Mouse (Mus musculus) liver, embryonic 16.5 days (tissue): Measurements from ENCODE around the gene Grip2. TPM values are rescaled to one million over a fixed set of nuclear protein-coding genes. Genes with fewer than 3 reads are reported as not detected.

ENCODE experiments used
- ATAC-seq: fragments of 200-750 bp; cut with Nextera tagmentation; 2 replicates; pipeline ENCODE4 v1.8.0; 2017; ENCODE audit warnings: low read depth, mild to moderate bottlenecking, moderate number of reproducible peaks, moderate library complexity
- H3K27ac ChIP-seq: fragments of 300-500 bp; sonication (generic); 2 replicates; pipeline ENCODE4 v1.5.1; 2014; ENCODE audit warnings: mild to moderate bottlenecking, low read length
- H3K27me3 ChIP-seq: fragments of 300-500 bp; sonication (generic); 2 replicates; pipeline ENCODE4 v1.6.1; 2014; ENCODE audit warnings: low read depth, low read length, mixed read lengths; ENCODE audit not compliant: control insufficient read depth, insufficient read depth
- H3K36me3 ChIP-seq: fragments of 300-500 bp; sonication (generic); 2 replicates; pipeline ENCODE4 v1.6.1; 2014; ENCODE audit warnings: mild to moderate bottlenecking; ENCODE audit not compliant: control insufficient read depth, insufficient read depth
- H3K4me1 ChIP-seq: fragments of 300-500 bp; sonication (generic); 2 replicates; pipeline ENCODE4 v1.6.1; 2014; ENCODE audit warnings: low read depth, low read length, mixed read lengths; ENCODE audit not compliant: control insufficient read depth
- H3K4me2 ChIP-seq: fragments of 300-500 bp; sonication (generic); 2 replicates; pipeline ENCODE4 v1.6.1; 2014; ENCODE audit warnings: low read depth, low read length, mixed read lengths
- H3K4me3 ChIP-seq: fragments of 300-500 bp; sonication (generic); 2 replicates; pipeline ENCODE4 v1.5.1; 2014; ENCODE audit warnings: low read depth, mild to moderate bottlenecking, low read length
- H3K9ac ChIP-seq: fragments of 300-500 bp; sonication (generic); 2 replicates; pipeline ENCODE4 v1.6.1; 2014; ENCODE audit warnings: low read depth, low read length
- H3K9me3 ChIP-seq: fragments of 300-500 bp; sonication (generic); replicated peaks from 2 replicates; pipeline ENCODE4 v1.6.1; 2016; ENCODE audit warnings: low read length; ENCODE audit not compliant: control insufficient read depth
- WGBS: fragments of 180-500 bp; shearing (Covaris S2); extraction: QIAGEN DNeasy Blood & Tissue Kit; methylation state at CpG from one replicate; pipeline ENCODE4 v1.1.7; 2014; ENCODE audit not compliant: insufficient replicate concordance; 5-methylcytosine and 5-hydroxymethylcytosine counted together
- polyA plus RNA-seq: library from polyadenylated mRNA; unstranded; fragments of >200 nt; fragmentation: Nextera tagmentation; extraction: Ambion mirVana; gene quantifications from 2 replicates; pipeline ENCODE4 v1.2.1, GENCODE M21; 2015

The Grip2 gene
- polyA plus RNA-seq, 1 experiment from 2014 or later: 0.09 TPM

DNA sequence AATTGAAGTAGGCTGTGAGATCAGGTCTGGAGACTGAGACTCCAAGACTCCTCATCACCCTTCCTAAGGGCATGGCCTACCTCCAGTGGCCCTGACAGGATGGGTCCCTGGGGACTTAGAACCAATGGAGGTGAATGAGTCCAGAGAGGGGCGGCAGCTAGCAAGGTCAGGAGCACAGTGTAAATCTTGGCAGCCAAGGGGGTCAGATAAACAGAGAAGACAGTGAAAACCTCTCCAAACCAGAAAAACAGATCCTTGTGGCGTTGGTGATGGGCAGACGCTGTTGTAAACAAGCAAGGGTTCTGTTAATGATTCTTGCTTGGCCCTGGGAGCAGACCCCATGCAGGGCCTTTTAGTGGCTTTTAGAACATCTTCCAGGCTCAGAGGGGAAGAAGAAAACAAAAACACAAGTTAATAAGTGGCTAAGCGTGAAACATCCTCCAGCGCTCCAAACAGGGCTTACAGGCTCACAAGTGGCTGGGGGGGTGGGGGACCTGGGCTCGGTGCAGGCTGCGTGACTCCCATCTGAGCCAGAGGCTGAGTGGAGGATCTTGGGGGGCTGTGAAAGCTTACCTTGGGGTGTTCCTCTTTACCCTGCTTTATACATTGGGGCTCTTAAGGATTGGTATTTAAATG, 81.0 kb downstream of the Grip2 start:
- H3K36me3 ChIP-seq: peaks cover 12% of the 10 kb centered on the region
- no peak for ATAC-seq
- WGBS: 80% methylated on average over 7 of the region's 7 CpGs

DNA sequence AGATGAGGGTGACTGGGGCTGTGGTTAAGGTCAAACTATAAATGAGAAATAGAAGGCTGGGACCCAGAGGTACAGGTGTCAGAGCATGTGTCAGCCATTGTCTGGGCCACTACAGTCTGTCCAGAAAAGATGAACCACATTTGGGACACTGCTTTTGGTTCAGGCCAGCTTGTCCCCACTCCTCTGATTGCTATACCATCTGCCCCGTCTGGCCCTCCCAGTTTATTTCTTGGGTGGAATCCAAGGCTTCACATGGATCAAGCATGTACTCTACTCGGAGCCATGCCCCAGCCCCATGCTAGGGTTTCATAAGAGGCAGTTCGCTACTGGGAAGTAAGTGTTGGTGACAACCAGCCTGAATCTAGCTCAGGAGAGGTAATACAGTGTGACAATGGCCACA, 81.8 kb downstream of the Grip2 start:
- no peak overlapping the region for H3K9ac ChIP-seq
- WGBS: 64% methylated on average over 3 of the region's 3 CpGs
- no peak for ATAC-seq
- H3K4me1 ChIP-seq: no peaks in the 10 kb centered on the region
- H3K27ac ChIP-seq: no peak overlapping the region
- H3K36me3 ChIP-seq: peaks cover 12% of the 10 kb centered on the region
- H3K4me3 ChIP-seq: no peak overlapping the region
- no peaks in the 10 kb centered on the region for H3K27me3 ChIP-seq
- H3K9me3 ChIP-seq: no peaks in the 10 kb centered on the region
- no peak overlapping the region for H3K4me2 ChIP-seq

More for the DNA sequence above, 81.0 kb downstream of the Grip2 start:
- H3K4me3 ChIP-seq: no peak overlapping the region
- no peaks in the 10 kb centered on the region for H3K4me1 ChIP-seq
- H3K27ac ChIP-seq: no peak overlapping the region
- H3K4me2 ChIP-seq: no peak overlapping the region
- H3K9me3 ChIP-seq: no peaks in the 10 kb centered on the region
- no peak overlapping the region for H3K9ac ChIP-seq
- no peaks in the 10 kb centered on the region for H3K27me3 ChIP-seq

DNA sequence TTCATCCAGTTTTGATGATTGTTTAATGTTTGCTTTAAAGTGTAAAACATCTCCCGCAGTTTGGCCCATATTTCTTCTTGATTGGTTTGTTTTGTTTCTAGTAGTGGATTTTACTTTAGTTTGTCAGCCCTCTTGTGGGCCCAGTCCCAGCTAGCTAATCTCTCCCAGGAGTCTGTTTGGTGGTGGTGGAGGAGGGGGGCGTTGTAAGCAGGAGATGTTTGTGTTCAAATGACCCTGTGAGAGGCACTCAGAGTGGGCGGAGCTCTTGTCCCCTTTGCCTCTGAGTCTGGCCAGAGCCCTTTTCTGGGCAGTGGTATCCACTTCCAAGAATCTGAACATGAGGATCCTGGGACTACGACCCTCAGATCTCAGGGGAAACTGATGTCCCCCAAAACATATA, 83.2 kb downstream of the Grip2 start:
- H3K9me3 ChIP-seq: no peaks in the 10 kb centered on the region
- H3K27me3 ChIP-seq: no peaks in the 10 kb centered on the region
- H3K9ac ChIP-seq: no peak overlapping the region
- H3K36me3 ChIP-seq: peaks cover 7% of the 10 kb centered on the region
- 63% methylated on average over 4 of the region's 4 CpGs for WGBS
- ATAC-seq: no peak
- no peak overlapping the region for H3K4me3 ChIP-seq
- H3K4me2 ChIP-seq: no peak overlapping the region
- H3K4me1 ChIP-seq: no peaks in the 10 kb centered on the region
- H3K27ac ChIP-seq: no peak overlapping the region

DNA sequence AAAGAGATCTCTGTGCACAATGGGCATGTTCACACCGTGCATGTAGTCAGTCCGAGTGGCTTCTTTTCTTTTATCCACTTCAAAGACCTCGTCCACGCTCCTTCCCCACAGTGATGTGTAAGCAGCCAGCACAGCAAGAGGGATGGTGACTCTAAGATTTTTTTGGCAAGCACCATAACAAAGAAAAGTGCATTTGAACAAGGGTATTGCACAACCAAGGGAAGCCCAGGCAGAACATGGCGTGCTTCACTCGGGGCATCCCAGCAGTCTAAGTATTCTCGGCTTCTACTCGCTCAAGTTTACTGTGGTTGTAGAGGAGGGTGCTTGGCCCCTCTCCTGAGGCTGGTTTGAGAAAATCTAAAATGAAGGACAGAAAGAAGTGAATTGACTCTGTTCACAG, 84.1 kb downstream of the Grip2 start:
- no peak overlapping the region for H3K4me3 ChIP-seq
- peaks cover 2% of the 10 kb centered on the region for H3K36me3 ChIP-seq
- 77% methylated on average over 8 of the region's 8 CpGs for WGBS
- H3K4me2 ChIP-seq: no peak overlapping the region
- H3K4me1 ChIP-seq: no peaks in the 10 kb centered on the region; the same call in 1 of the 2 replicates
- no peaks in the 10 kb centered on the region for H3K27me3 ChIP-seq
- no peak for ATAC-seq
- H3K27ac ChIP-seq: no peak overlapping the region
- H3K9me3 ChIP-seq: no peaks in the 10 kb centered on the region
- no peak overlapping the region for H3K9ac ChIP-seq

DNA sequence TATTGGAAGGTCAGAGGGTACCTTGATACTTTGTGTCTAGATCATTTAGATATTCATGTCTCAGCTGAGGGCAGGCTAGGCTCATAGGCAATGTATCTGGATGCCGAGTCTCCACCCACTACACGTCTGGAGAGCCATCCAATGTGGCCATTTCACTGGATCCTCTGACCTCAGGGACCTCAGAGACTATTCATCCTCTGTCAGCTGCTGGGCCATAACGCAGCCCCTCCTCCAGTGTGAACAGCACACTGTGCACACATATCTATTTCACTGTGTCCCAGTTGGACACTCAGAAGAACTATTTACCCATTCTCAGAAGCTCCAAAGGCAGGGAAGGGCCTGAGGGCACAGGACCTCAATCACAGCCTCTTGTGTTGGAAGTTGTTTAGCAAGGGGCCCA, 84.6 kb downstream of the Grip2 start:
- Histone ChIP-seq H3K9ac (no peak overlapping the region), H3K4me2 (no peak overlapping the region), H3K9me3 (no peaks in the 10 kb centered on the region), H3K4me3 (no peak overlapping the region), H3K36me3 (peaks cover 2% of the 10 kb centered on the region), H3K27ac (no peak overlapping the region), H3K27me3 (no peaks in the 10 kb centered on the region), H3K4me1 (no peaks in the 10 kb centered on the region; the same call in 1 of the 2 replicates)
- ATAC-seq: no peak
- 63% methylated on average over 3 of the region's 3 CpGs for WGBS

DNA sequence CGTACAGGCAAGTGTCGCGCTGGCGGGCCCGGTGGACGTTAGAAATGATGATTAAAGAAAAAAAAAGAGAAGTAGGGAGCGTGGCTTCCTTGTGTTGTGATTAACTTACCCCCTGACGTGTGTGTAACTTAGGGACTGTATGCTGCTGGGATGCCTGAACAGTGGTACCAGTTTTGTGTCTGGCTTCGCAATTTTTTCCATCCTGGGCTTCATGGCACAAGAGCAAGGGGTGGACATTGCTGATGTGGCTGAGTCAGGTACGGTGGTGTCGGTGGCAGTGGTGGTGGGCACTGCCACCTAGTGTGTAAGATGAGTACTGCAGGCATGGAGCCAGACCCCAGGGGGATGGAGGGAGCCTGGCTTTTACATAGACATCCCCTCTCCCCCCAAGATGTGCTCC, 86.0 kb downstream of the Grip2 start:
- no peak; the same call in 1 of the 2 replicates for ATAC-seq

DNA sequence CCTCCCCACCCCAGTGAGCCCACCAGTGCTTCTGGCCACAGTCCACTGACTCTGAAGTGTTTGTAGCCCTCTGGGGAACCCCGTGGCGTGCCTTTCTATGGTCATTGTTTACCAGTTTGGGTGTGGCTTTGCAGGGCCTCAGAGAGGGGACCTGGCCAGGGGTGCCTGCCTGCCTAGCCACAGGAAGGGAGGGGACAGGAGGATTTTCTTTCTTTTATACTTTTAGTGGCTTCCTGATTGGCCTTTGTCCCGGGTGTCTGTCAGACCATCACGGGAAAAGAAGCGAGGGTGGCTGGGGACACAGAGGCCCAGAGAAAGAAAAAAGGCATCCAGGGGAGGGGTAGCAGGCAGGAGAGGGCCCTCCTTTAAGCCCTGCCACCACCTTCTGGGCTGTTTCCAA, 89.0 kb downstream of the Grip2 start:
- 52% methylated on average over 5 of the region's 5 CpGs for WGBS
- H3K36me3 ChIP-seq: peaks cover 2% of the 10 kb centered on the region
- ATAC-seq: no peak
- no peak overlapping the region for H3K4me2 ChIP-seq
- no peak overlapping the region for H3K4me3 ChIP-seq
- no peak overlapping the region for H3K9ac ChIP-seq
- H3K27me3 ChIP-seq: no peaks in the 10 kb centered on the region
- peaks cover 3% of the 10 kb centered on the region; the same call in 1 of the 2 replicates for H3K4me1 ChIP-seq
- no peaks in the 10 kb centered on the region for H3K9me3 ChIP-seq
- no peak overlapping the region for H3K27ac ChIP-seq

More for the DNA sequence above, 86.0 kb downstream of the Grip2 start:
- WGBS: 51% methylated on average over 11 of the region's 11 CpGs
- Histone ChIP-seq H3K4me1 (peaks cover 1% of the 10 kb centered on the region; the same call in 1 of the 2 replicates), H3K27ac (no peak overlapping the region), H3K4me3 (no peak overlapping the region), H3K9me3 (no peaks in the 10 kb centered on the region), H3K27me3 (no peaks in the 10 kb centered on the region), H3K36me3 (peaks cover 5% of the 10 kb centered on the region), H3K4me2 (no peak overlapping the region), H3K9ac (no peak overlapping the region)

DNA sequence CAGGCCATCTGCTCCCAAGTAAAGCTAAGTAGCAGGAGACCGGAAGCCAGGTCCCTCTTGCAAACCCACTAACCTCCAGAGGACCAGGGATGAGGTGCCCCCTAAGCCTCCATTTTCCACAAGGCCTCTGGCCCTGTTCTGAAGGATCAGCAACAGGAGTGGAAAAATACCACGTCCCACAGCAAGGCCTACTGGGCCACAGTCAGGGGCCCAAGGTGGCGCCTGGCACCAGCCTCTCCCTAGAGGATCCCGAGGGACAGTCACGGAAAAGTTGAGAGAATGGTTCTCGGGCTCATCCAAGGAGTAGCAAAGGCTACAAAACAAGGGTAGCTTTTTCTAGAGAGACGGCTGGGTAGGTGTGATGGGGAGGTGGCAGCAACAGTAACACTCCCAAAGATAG, 89.6 kb downstream of the Grip2 start:
- Histone ChIP-seq H3K4me2 (no peak overlapping the region), H3K4me1 (peaks cover 3% of the 10 kb centered on the region; the same call in 1 of the 2 replicates), H3K27ac (no peak overlapping the region), H3K27me3 (no peaks in the 10 kb centered on the region), H3K9me3 (no peaks in the 10 kb centered on the region), H3K36me3 (peaks cover 2% of the 10 kb centered on the region), H3K9ac (no peak overlapping the region), H3K4me3 (no peak overlapping the region)
- WGBS: 74% methylated on average over 7 of the region's 7 CpGs
- ATAC-seq: no peak

DNA sequence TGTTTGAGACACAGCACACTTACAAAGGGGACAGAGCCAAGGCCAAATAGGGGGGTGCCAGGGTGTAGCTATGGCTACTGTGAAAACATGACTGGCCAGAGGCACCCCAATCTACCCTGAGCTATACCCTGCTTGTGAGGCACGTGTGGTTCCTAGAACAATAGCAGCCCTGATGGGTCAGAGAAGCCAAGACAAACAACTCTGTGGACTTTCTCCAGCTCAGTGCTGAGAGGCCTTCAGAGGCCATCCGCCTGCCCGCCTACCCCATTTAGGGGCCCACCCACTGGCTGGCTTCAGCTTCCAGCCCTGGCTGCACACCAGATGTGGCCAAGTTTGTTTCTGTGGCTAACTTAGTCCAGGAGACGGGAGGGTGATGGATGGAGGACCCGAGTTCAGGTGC, 90.6 kb downstream of the Grip2 start:
- Histone ChIP-seq H3K9me3 (no peaks in the 10 kb centered on the region), H3K9ac (no peak overlapping the region), H3K4me1 (peaks cover 3% of the 10 kb centered on the region; the same call in 1 of the 2 replicates), H3K27ac (peak overlapping the region; percentile 61), H3K4me3 (no peak overlapping the region), H3K36me3 (peaks cover 2% of the 10 kb centered on the region), H3K4me2 (no peak overlapping the region), H3K27me3 (no peaks in the 10 kb centered on the region)
- ATAC-seq: peak; percentile 82
- 58% methylated on average over 5 of the region's 5 CpGs for WGBS
